Mouse (Mus musculus) thymus, adult 2 months (tissue): ENCODE measurements around the gene Clpx.

Experiments
- CTCF ChIP-seq: fragments of 200-500 bp; IDR thresholded peaks from 2 replicates; pipeline ENCODE4 v1.5.1; 2012; ENCODE audit warnings: mild to moderate bottlenecking, control low read depth, low read length, moderate library complexity, borderline replicate concordance; ENCODE audit not compliant: control insufficient read depth, poor library complexity, insufficient read depth; ENCODE audit errors: extremely low read depth
- POLR2A ChIP-seq: fragments of 200-500 bp; IDR thresholded peaks from 2 replicates; pipeline ENCODE4 v1.6.1; 2012; ENCODE audit warnings: mild to moderate bottlenecking, low read length, control low read depth, moderate library complexity; ENCODE audit not compliant: control insufficient read depth, poor library complexity, insufficient read depth; ENCODE audit errors: extremely low read depth

DNA sequence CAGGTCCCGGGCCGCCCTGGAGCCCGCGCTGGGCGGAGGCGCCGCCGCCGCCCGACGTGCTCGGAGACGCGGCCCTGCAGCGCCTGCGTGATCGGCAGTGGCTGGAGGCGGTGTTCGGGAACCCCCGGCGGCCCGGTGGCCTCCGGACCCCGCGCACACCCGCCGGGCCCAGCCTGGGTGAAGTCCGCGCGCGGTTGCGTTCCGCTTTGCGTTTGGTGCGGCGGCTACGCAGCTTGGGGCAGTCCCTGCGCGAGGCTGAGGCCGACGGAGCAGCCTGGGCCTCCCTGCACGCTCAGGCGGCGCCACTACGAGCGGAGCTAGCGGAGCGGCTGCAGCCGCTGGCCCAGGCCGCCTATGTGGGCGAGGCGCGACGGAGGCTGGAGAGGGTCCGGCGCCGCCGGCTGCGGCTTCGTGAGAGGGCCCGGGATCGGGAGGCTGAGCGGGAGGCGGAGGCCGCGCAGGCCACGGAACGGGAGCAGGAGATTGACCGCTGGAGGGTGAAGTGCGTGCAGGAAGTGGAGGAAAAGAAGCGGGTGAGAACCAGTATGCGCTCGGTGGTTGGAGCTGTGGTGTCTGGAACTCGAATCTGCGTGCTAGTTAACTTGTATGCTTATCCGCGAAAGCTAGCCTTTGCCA lies 52.5 kb downstream of the Clpx start:
- TF ChIP-seq CTCF: no peak
- no peak for TF ChIP-seq POLR2A
